15 mouse cellular contexts compared by ENCODE assay signal in genomic region chr6:114866078-114866477, GRCm38 (mm10).
DNase-seq lines count a peak whose midpoint lies in the region; ATAC-seq and TF ChIP-seq lines count a peak whose summit lies in the region.
"Had no signal": no experiment of that assay in that cellular context is flagged by ENCODE, and none has a peak within 500 bp of the region (broad histone marks: within the 10 kb centered on the region; RNA-seq: fewer than 3 reads in every experiment).

No protein-coding gene starts in this region.

- peaks cover 32% of the 10 kb centered on the region for H3K4me1 ChIP-seq in heart, postnatal 0 days (ENCODE audit: control insufficient read depth, insufficient read depth)
- peaks cover 84% of the 10 kb centered on the region for H3K4me1 ChIP-seq in heart, embryonic 10.5 days
- H3K4me1 ChIP-seq in liver, adult 2 months (ENCODE audit: control insufficient read depth, insufficient read depth, low read length), result peaks cover 24% of the 10 kb centered on the region
- H3K4me1 ChIP-seq in limb, embryonic 13.5 days, result peaks cover 66% of the 10 kb centered on the region
- H3K4me1 ChIP-seq in forebrain, embryonic 13.5 days, result peaks cover 28% of the 10 kb centered on the region

- TF ChIP-seq POLR2A in liver, adult 2 months (IDR thresholded peaks at IDR 0.05; ENCODE audit: extremely low read depth, insufficient read depth, low read length), result no peak

- peaks cover 39% of the 10 kb centered on the region for H3K79me2 ChIP-seq in liver, adult 2 months (ENCODE audit: control insufficient read depth, insufficient read depth, low read length)

- ATAC-seq in heart, postnatal 0 days (ENCODE audit: insufficient read depth, low read depth), result 0 out of 2 replicates have a peak, but pooled peaks have one; percentile 21
- ATAC-seq in activated CD4-positive, CD25-positive, alpha-beta regulatory T cell, adult 4 months, result peak; percentile 20
- ATAC-seq in limb, embryonic 13.5 days (ENCODE audit: low FRiP score, low read depth), result no peak
- ATAC-seq in forebrain, embryonic 13.5 days, result no peak
- ATAC-seq: forebrain, embryonic 16.5 days; hindbrain, postnatal 0 days had no signal

- H3K9me3 ChIP-seq in heart, postnatal 0 days (replicated peaks; ENCODE audit: control insufficient read depth, low read length), result no peaks in the 10 kb centered on the region
- H3K9me3 ChIP-seq in heart, embryonic 10.5 days, result no peaks in the 10 kb centered on the region
- no peaks in the 10 kb centered on the region for H3K9me3 ChIP-seq in limb, embryonic 13.5 days
- H3K9me3 ChIP-seq in forebrain, embryonic 13.5 days (replicated peaks), result no peaks in the 10 kb centered on the region
- H3K9me3 ChIP-seq: megakaryocyte, embryonic 14.5 days; neural tube, embryonic 15.5 days had no signal

- no peaks in the 10 kb centered on the region for H3K27me3 ChIP-seq in heart, postnatal 0 days (ENCODE audit: control insufficient read depth, insufficient read depth, low read length)
- no peaks in the 10 kb centered on the region for H3K27me3 ChIP-seq in heart, embryonic 10.5 days (ENCODE audit: insufficient read depth, poor library complexity, severe bottlenecking)
- no peaks in the 10 kb centered on the region for H3K27me3 ChIP-seq in liver, adult 2 months (ENCODE audit: control insufficient read depth, insufficient read depth, low read length)
- H3K27me3 ChIP-seq in limb, embryonic 13.5 days, result no peaks in the 10 kb centered on the region
- no peaks in the 10 kb centered on the region for H3K27me3 ChIP-seq in forebrain, embryonic 13.5 days
- H3K27me3 ChIP-seq: megakaryocyte, embryonic 14.5 days; neural tube, embryonic 15.5 days had no signal

- no peak overlapping the region for H3K4me3 ChIP-seq in heart, postnatal 0 days (ENCODE audit: low read depth, low read length)
- no peak overlapping the region for H3K4me3 ChIP-seq in heart, embryonic 10.5 days
- no peak overlapping the region for H3K4me3 ChIP-seq in liver, adult 2 months (ENCODE audit: insufficient read depth, low read depth, low read length)
- no peak overlapping the region for H3K4me3 ChIP-seq in limb, embryonic 13.5 days
- no peak overlapping the region for H3K4me3 ChIP-seq in forebrain, embryonic 13.5 days
- H3K4me3 ChIP-seq: neural tube, embryonic 15.5 days had no signal

- peaks cover 24% of the 10 kb centered on the region for H3K36me3 ChIP-seq in heart, postnatal 0 days (replicated peaks; ENCODE audit: control insufficient read depth, insufficient read depth, low read length)
- H3K36me3 ChIP-seq in heart, embryonic 10.5 days, result peaks cover 41% of the 10 kb centered on the region
- peaks cover 8% of the 10 kb centered on the region; the same call in 1 of the 2 replicates for H3K36me3 ChIP-seq in liver, adult 2 months (ENCODE audit: control insufficient read depth, insufficient read depth, low read length)
- H3K36me3 ChIP-seq in limb, embryonic 13.5 days, result peaks cover 38% of the 10 kb centered on the region
- H3K36me3 ChIP-seq in forebrain, embryonic 13.5 days (ENCODE audit: poor library complexity, severe bottlenecking), result peaks cover 38% of the 10 kb centered on the region

- peak; percentile 19; the same call in 1 of the 2 replicates for TF ChIP-seq EP300 in heart, postnatal 0 days (IDR thresholded peaks at IDR 0.05; ENCODE audit: low read depth)

- H3K4me2 ChIP-seq in heart, postnatal 0 days (ENCODE audit: low read depth, low read length), result no peak overlapping the region
- H3K4me2 ChIP-seq in limb, embryonic 13.5 days (replicated peaks), result no peak overlapping the region
- H3K4me2 ChIP-seq in forebrain, embryonic 13.5 days, result no peak overlapping the region
- H3K4me2 ChIP-seq: neural tube, embryonic 15.5 days had no signal

- H3K27ac ChIP-seq in heart, postnatal 0 days (ENCODE audit: low read depth), result peak overlapping the region; percentile 73
- H3K27ac ChIP-seq in heart, embryonic 10.5 days, result no peak overlapping the region
- peak overlapping the region; percentile 27 for H3K27ac ChIP-seq in liver, adult 2 months (replicated peaks; ENCODE audit: insufficient read depth, low read depth, low read length)
- H3K27ac ChIP-seq in limb, embryonic 13.5 days, result peak overlapping the region; percentile 55; the same call in 1 of the 2 replicates
- no peak overlapping the region for H3K27ac ChIP-seq in forebrain, embryonic 13.5 days
- H3K27ac ChIP-seq: hindbrain, postnatal 0 days; neural tube, embryonic 15.5 days had no signal

- WGBS in heart, postnatal 0 days, result 41% methylated on average over 3 of the region's 3 CpGs
- WGBS in heart, embryonic 10.5 days, result 65% methylated on average over 3 of the region's 3 CpGs
- 78% methylated on average over 3 of the region's 3 CpGs for WGBS in liver, adult 2 months
- WGBS in limb, embryonic 13.5 days, result 72% methylated on average over 3 of the region's 3 CpGs
- 84% methylated on average over 3 of the region's 3 CpGs for WGBS in forebrain, embryonic 13.5 days

- peak; percentile 40 for DNase-seq in heart, postnatal 0 days (ENCODE audit: low spot score)
- no peak for DNase-seq in heart, embryonic 10.5 days (ENCODE audit: low spot score)
- no peak for DNase-seq in liver, adult 2 months (ENCODE audit: extremely low read depth, low read depth, low spot score)
- no peak for DNase-seq in liver
- no peak for DNase-seq in retina, postnatal 1 day
- DNase-seq: cerebellum, adult 9-11 months; gastrocnemius, postnatal 36 days; right cerebral cortex, postnatal 25 days had no signal

- no peak overlapping the region for H3K9ac ChIP-seq in heart, postnatal 0 days (replicated peaks; ENCODE audit: low read depth, low read length)
- H3K9ac ChIP-seq in liver, adult 2 months (ENCODE audit: low read depth, low read length), result no peak overlapping the region
- H3K9ac ChIP-seq in limb, embryonic 13.5 days, result no peak overlapping the region
- H3K9ac ChIP-seq in forebrain, embryonic 13.5 days, result no peak overlapping the region
- H3K9ac ChIP-seq: neural tube, embryonic 15.5 days had no signal

- TF ChIP-seq CTCF in heart, postnatal 0 days (IDR thresholded peaks at IDR 0.05; ENCODE audit: low read depth), result no peak
- TF ChIP-seq CTCF in liver, adult 2 months (IDR thresholded peaks at IDR 0.05; ENCODE audit: low read depth, low read length), result no peak

Comparison
In these comparisons a context has a peak if more than half of its experiments do, and no peak if none do; other contexts are left out.
1. H3K27ac ChIP-seq: peak in heart, postnatal 0 days (single experiment), liver, adult 2 months (single experiment) and limb, embryonic 13.5 days (single experiment); none in heart, embryonic 10.5 days (single experiment) and forebrain, embryonic 13.5 days (single experiment).
2. ATAC-seq: peak in heart, postnatal 0 days (single experiment) and activated CD4-positive, CD25-positive, alpha-beta regulatory T cell, adult 4 months (single experiment); none in limb, embryonic 13.5 days (single experiment) and forebrain, embryonic 13.5 days (single experiment).